Mouse (Mus musculus): ENCODE data around the gene Cryaa.
"Not testable (repeated sequence)": the region's sequence is repeated elsewhere in the genome, so short reads cannot be mapped to it uniquely, and the experiment has no call there.

Gene Cryaa

DNA sequence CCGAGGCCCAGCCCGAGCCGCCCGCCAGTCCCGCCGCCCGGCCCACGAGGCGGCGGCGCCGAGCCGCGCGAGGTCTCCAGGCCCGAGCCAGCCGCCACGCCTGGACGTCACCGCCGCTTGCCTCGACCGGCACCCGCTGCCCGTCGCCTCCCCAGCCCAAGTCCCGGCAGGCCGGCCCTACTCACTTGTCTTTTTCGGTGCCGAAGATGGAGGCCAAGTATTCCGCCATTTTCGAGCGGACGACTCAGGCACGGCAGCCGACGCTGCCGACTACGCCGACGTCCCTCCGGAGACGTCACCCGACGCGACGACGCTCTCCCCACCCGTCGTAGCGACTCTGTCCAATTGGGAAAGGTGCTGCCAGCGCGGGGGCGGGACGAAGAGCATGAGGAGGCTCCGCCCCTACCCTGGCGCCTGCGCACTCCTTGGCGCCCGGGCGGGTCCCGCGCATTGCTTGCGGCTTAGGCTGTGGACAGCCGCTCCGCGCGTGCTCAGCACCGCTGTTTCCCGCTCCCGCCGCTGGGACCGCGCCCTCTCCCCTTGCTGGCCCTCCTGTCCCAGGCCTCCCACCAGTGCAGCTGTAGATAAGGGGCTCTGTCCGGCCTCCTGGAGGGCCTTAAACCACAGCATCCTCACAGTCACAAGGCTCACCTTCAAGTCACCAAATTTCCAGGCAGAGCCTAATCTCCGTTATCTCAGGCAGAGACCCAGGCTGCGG, 19.0 kb upstream of the Cryaa start, which contains the start of gene U2af1:
TSS of gene U2af1 (minus strand) at position 425 of the 718 bp plus-strand sequence.
- DNase-seq (ENCODE audit: low spot score in 2 of 2) = peak; percentile 96 to 97

DNA sequence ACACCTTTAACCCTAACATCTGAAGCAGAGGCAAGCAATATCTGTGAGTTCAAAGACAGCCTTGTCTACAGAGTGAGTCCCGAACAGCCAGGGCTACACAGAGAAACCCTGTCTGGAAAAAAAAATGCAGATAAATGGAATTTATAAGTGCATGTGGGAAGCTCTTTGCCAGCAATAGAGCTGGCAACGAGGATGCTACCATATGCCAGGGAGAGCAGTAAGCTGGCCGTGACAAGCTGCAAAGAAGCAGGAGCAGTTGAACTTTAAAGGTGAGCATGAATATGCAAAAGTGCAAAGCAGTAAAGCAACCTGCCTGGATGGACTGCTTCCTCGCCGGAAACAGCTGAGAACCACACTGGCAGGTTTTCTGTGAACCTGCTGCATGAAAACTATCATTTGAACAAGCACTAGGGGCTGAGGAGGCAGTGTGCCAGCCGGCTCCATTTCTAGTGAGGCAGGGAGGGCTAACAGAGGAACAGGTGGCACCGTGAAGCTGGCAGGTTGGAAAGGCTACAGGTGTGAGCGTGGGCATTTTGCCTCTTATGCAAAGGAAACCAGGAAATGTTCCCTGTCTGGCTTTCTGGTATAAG, 16.9 kb upstream of the Cryaa start:
- DNase-seq (ENCODE audit: low spot score in 2 of 2) = no peak

DNA sequence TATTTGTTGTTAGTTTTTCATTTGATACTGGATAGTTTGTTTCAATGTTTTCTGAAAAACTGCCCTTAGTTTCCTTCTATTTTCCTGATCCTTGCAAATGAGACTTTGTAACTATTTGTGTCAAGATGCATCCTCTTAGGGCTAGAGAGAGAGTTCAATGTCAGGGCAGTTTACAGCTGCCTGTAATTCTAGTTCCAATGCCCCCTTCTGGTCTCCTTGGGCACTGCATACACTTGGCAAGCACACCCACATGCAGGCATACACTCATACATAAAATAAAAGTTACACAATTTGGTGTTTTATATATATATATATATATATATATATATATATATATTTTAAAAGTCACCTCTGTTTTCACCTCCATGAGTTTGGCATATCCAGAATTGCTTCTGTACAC, 14.8 kb upstream of the Cryaa start:
- no peak for DNase-seq (ENCODE audit: low spot score in 2 of 2)

DNA sequence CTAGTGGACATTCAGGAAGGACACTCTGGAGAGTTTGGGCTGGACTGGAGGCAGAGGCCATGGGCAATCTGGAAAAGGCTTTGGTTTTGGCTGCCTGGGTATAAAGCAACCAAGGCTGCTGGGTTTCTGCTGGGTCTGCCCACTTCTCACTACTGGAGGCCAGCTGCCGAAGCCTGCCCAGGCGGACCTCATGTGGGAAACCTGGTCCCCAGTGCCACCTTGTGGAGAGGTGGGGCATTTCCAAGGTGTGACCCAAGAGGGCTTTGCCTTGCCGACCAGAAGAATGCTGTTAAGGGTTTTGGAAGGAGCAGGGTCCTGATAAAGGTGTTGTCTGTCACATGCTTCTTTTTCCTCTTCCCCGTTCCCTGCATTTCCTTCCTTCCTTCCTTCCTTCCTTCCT, 12.8 kb upstream of the Cryaa start:
- peak; percentile 67 to 79 for DNase-seq (ENCODE audit: low spot score in 2 of 2)

DNA sequence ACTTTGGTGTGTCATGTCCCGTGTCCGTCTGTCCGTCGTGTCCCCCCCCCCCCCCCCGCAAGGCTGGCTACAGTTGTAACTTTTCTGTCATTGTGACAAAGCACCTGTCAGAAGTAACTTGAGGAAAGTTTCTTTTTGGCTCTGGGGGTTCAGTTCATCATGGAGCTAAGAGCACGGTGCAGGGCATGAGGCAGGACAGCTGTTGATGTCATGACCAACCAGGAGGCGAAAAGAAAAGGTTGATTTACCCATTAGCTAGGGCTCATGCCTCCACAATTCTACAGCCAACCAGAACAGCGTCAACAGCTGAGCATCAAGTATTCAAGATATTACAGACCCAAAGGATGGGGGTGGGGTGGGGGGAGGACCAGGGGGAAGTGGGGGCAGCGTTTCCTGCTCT, 9.3 kb upstream of the Cryaa start:
- DNase-seq (ENCODE audit: low spot score in 2 of 2) = no peak

DNA sequence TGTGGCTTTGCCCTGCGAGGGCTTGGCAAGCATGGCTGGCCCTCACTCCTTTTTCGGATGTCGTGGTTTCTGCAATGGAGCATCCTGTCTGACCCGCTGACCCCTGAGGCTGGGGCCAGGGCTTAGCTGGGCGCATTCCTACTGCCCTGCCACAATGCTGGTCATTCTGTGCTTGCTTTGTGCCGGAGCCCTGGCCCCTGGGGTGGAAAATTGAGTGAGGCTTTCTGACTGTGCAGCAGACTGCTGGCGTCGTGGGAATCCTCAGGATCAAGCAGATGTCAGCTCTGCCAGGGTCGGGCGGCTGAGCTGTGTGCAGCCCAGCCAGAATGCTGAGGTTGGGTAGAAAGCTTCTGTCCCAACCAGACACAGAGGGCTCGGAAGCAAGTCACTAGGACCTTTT, 7.4 kb upstream of the Cryaa start:
- DNase-seq (ENCODE audit: low spot score in 2 of 2) = no peak

DNA sequence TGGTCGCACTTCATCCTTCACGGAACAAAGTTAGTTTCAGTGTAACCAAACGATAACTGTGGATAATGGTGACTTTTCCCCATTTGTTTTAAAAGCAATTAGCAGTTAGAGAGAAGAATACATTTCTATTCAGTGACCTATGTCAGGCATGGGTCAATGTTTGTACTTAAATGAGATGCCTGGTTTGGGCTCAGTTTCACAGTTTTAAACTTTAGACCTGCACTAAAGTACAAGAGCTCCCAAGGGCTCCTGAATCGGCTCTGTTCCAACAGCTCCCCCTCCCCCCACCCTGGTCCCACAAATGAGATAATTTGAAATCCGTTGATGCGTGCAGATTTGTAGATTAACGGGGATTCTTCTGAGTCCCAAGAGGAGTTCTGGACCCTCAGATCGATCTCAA, 5.9 kb upstream of the Cryaa start:
- no peak for DNase-seq (ENCODE audit: low spot score in 2 of 2)

DNA sequence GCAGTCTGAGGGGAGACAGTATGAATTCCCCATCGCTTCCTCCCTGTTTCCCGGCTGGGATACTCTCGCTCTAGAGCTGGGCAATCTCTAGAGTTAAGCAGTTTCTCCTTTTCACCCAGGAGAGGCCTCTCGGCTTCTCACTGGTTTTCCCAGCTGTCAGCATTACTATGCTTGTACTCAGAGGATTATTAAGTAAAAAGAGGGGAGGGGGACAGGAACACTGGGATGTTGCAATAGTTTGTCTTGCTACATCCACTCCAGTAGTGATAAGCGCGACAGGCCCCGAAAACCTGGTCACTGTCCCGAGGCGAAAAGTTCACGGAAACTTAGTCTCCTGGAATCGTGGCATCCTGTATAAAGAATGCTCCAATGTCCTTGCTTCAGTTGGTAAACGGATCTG, 5.3 kb upstream of the Cryaa start:
- DNase-seq (ENCODE audit: low spot score in 2 of 2) = no peak

DNA sequence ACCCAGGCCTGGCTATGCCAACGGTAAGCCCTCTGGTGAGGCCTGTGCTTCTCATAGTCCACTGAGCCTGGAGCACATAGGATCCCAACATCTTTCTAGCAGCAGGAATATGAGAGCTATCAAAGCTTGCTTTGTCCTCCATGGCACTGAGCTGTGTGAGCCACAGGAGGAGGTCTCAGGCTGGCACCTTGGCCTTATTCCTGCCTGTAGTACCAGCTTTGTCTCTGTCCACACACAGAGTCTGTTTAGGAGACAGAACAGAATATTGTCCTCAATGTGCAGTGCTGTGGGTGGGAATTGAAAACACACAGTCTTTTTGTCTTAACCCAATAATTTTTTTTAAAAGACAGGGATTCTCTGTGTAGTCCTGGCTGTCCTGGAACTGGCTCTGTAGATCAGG, 3.2 kb upstream of the Cryaa start:
- DNase-seq (ENCODE audit: low spot score in 2 of 2) = no peak

DNA sequence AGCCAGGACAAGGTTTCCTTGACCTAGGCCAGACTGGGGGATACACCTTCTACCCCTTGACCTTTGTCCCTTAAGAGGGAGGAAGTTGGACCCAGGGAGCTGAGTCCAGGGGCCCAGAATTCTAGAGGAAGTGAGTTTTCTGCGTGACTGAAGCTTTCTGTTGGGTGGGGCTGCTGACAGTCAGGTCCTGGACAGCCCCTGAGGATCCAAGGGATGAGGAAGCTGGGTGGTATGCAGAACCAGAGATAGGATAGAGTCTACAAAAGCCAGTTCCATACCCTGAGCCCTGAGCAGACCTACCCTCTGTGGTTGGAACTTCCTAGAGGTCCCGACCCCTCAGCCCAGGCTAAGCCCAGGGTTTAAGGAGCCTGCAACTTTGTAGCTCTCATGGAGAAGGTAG, 2.8 kb downstream of the Cryaa start:
- no peak for DNase-seq (ENCODE audit: low spot score in 2 of 2)

DNA sequence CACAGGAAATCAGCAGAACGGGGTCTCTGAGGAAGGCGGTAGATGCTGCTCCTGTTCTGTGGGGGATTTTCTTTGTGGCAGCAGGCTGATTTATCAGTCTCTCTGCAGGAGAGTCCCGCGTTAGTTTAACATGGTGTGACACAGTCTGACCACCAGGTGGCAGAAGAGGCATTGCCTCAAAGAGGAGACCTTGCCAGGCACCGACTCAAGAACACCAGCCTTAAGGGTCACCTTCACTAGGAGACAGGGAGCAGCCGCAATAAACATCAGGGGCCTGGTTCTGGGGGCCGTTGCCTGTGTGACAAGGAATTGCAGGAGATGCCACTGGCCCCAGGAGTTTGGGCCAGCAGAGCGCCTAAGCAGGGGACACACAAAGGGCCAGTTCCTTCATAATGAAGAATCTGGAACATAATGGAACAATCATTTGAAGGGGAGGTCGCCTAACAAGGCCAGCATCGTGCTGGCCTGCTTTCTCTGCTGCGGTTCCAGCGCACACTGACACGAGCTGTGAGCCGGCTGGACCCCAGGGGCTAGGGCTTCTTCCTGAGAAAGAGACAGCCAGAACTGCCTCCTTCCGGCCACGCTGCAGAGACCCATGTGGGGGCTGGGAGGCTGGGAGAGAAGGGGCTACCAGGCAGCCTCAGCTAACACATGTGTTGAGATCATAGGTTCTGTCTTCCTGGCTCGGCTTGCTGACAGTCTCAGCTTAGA, 8.1 kb downstream of the Cryaa start:
- DNase-seq (ENCODE audit: low spot score in 2 of 2) = peak; percentile 55 to 76

DNA sequence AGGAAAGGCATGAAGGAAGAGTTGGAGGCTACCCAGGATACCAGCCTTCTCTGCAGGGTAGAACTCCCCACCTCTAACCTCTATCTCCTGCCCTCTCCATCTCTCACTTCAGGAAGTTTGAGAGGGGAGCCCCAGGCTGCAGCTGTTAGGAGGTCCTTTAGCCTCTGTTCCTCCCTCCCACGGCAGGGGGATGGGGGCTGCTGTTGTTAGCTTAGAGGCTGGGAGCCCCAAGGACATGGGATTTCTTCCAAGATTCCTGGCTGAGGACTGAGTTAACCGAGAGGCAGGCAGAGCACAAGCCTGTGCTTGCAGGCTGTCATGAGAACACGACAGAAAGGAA, 8.6 kb downstream of the Cryaa start:
- DNase-seq (ENCODE audit: low spot score in 2 of 2) = no peak

DNA sequence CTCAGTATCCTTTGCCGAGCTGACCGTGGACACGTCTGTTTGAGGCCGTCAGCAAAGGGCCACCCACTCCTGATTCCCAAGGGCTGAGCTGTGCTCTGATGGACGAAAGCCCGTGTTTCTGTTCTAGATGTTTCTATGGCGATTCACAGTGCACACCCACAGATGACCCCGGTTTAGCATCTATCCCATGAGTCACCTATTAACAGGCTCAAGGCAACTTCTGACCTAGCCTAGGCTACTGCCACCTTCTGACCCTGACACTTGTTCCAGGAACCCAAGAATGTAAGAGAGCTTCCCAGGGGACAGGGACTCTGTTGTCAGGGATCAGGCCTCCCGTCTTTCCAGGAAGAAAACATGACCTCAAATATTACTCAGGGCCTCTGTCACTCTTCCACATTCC, 10.5 kb downstream of the Cryaa start:
- DNase-seq (ENCODE audit: low spot score in 2 of 2) = no peak

DNA sequence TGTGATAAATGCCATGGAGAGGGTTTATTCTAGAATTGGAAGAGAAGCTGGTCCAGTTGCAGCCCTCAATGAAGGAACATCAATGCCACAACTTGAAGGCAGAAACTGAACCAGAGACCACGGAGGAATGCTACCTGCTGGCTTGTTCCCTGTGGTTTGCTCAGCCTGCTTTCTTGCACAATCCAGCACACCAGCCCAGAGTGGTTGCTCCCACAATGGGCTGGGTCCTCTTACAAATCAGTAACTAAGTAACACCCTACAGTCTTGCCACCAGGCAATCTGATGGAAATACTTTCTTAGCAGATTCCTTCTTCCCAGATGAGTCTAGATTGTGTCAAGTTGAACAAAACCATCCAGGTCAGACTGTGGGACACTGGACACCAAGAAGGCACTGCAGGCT, 12.0 kb downstream of the Cryaa start:
- no peak for DNase-seq (ENCODE audit: low spot score in 2 of 2)

DNA sequence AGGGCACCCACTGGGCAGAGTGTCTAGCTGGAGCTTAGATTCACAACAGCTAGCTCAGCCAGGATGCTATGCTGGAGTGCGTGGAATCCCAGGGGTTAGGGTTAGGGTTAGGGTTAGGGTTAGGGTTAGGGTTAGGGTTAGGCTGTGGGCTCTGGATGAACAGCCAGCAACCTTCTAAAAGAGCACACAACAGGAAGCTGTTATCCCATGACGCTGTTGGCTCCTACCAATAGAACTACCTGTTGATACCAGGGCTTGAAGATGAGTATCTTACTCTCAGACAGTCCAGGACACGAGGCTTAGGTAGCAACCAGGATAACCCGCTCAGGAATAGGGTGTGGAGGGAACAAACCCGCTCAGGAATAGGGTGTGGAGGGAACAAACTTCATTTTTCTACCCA, 15.3 kb downstream of the Cryaa start:
- DNase-seq (ENCODE audit: low spot score in 2 of 2) = no peak

DNA sequence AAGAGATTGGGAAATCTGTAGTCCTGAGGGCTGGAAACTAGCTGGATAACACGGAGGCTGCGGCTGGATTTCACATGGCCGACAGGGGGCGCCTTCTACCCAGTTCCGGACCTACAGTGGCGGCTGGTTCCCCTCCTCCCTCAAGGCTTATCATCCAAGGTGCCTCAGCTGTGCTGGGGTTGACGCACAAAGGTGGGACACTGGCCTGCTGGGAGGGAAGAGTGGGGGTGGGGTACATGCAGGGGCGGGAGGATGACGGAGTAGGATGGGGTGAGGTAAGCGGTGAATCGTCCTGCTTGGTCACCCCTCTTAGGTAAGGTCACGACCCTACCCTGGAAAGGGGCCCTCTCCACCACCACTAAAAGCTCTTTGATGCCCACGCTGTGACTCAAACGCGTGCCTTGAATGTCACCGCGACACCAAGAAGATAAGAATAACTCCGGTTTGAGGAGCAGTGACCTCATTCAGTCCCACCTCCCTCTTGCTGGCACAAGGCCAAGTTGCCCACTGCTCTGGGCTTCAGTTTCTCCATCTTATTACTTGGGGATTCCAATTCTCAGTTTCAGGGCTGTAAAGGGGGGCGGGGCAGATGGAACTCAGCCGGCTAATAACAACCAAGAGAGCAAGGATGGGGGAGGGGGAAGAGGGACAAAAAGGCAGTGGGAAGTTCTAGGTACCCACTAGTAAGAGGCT, 15.9 kb downstream of the Cryaa start:
- DNase-seq (ENCODE audit: low spot score in 2 of 2) = peak; percentile 52 to 73

DNA sequence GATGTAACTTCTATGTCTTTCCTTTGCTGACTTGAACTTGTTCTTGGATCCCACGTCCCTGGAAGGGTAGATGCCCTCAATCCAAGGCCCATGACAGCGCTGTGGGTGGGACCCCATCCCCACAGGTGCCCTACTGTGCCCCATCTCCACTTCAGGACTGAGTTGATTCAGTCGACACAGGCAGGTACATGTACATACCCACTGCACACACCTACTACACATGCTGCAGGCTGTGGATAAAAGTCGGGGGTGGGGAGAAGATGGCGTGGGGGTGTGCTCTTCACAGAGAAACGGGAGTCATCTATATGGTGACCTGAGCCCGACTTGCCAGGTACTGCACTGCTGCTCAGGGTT, 16.4 kb downstream of the Cryaa start:
- DNase-seq (ENCODE audit: low spot score in 2 of 2) = no peak

DNA sequence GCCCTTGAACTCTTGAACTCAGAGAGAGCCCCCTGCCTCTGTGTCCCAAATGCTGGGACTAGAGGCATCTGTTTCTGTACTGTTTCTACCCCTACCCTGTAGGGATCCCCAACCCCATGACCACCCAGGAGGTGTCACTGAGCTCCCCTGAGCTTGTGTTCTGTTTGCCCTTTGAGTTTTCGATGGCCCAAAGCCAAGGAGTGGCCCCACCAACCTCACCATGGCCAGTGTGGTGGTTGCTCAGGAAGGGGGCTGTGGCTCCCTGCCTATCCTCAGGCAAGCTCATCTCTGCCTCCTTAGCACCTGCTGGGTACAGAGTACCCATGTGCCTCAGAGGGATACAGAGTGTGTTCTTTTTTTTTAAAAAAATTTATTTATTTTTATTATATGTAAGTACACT, 17.3 kb downstream of the Cryaa start:
- no peak for DNase-seq (ENCODE audit: low spot score in 2 of 2)

DNA sequence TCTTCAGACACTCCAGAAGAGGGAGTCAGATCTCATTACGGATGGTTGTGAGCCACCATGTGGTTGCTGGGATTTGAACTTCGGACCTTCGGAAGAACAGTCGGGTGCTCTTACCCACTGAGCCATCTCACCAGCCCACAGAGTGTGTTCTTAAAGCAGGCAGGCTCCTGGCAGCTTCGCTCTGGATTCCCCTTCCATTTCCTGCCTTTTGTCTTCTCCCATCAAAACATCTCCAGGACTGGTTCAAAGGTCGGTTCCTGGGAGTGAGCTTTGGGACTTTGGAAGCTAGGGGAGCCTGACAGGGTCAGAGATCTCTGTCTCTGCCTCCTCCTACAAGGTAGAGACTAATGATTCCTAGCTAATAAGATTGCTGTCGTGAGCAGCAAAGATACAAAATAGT, 17.7 kb downstream of the Cryaa start:
- not testable (repeated sequence) for DNase-seq (ENCODE audit: low spot score in 2 of 2)

DNA sequence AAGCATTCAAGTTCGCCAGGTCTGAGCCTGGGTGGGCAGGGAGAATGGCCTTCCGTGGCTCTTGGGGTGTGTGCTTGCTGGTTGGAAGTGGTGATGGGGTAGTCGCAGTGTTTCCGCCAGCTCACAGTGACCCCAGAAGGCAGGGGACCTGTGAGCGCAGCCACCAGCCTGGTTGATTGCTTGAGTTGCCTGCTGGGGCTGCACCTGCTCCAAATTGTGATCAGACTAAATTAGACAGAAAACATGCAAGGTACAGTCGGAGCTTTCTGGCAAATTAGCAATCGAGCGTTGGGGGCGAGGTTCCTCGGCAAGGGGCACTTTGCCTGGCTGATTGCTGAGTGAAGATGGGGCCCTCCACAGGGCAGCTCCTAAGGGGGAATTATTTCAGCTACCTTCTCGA, 20.7 kb downstream of the Cryaa start:
- no peak for DNase-seq (ENCODE audit: low spot score in 2 of 2)

DNA sequence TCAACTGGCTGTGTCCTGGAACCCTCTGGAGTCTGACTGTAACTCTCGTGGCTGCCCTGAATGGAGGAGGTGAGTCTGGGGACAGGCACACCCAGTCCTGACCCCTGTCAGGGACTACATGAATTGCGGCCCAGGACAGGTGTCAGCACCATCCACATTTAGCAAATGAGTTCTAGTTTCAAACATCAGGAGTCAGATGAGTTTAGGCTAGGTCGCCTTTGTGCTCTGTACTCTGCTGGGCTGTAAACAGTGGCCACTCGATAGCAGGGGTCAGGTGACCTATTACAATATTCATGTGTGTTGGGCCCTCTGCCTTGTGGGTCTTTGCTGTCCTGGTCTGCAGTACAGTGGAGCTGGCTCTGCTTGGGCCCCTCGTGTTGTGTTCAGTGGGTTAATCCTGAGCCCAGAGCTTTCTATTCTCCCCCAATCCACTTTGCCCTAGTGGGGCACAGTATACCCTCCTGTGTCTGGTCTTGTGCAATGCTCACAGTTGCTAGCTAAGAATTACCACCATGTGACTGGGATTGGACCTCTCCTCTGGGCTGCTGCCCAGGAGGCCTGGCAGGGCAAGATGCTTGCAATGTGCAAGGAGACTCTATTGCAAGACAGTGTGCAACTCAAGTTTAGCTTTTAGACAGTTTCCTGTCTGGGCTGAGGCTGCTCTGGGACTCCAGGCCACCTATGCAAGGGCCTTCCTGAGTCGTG, 25.8 kb downstream of the Cryaa start:
- DNase-seq (ENCODE audit: low spot score in 2 of 2) = no peak

Data from spleen, postnatal 14 days (tissue).